Mouse (Mus musculus) lung, adult 2 months (tissue): ENCODE measurements at regions not wholly inside any gene's neighbourhood (a gene's known extent, or its start where the extent isn't known, plus 50 kb on each side); places are given as distances from the start of the nearest gene placed in this dataset.

Source experiments
- DNase-seq: peaks from one replicate; pipeline ENCODE4 v3.0.0; 2022
- H3K4me1 ChIP-seq: fragments of 200-500 bp; 2 replicates; pipeline ENCODE4 v1.6.1; 2011; ENCODE audit warnings: low read length; ENCODE audit not compliant: control insufficient read depth, insufficient read depth
- H3K4me3 ChIP-seq: fragments of 200-500 bp; replicated peaks from 2 replicates; pipeline ENCODE3; 2011; ENCODE audit warnings: low read depth, mild to moderate bottlenecking, control low read depth, low read length; ENCODE audit errors: extremely low read depth
- CTCF ChIP-seq: fragments of 200-500 bp; IDR thresholded peaks from 2 replicates; pipeline ENCODE4 v1.5.1; 2011; ENCODE audit warnings: mild to moderate bottlenecking, low read length, control low read depth; ENCODE audit not compliant: insufficient read depth
- POLR2A ChIP-seq: fragments of 200-500 bp; IDR thresholded peaks from 2 replicates; pipeline ENCODE4 v1.6.1; 2011; ENCODE audit warnings: low read depth, mild to moderate bottlenecking, control low read depth, low read length, borderline replicate concordance; ENCODE audit errors: extremely low read depth
- WGBS: fragments of 180-500 bp; shearing (Covaris S2); methylation state at CpG from one replicate; pipeline ENCODE4 v1.1.7; 2018; 5-methylcytosine and 5-hydroxymethylcytosine counted together

GRCm38 (mm10) chr1:144300670-144301069 is 51.6 kb upstream of the Rgs1 start:
- Histone ChIP-seq H3K4me3 (no peak overlapping the region), H3K4me1 (no peaks in the 10 kb centered on the region; the same call in 1 of the 2 replicates)
- TF ChIP-seq CTCF (no peak), POLR2A (no peak)
- DNase-seq = no peak
- 89% methylated on average over 2 of the region's 2 CpGs for WGBS
